Mouse (Mus musculus) embryonic fibroblast, embryonic 13.5 days (primary cell): ENCODE results near the gene Psmg1.
"Not testable (repeated sequence)": the region's sequence is repeated elsewhere in the genome, so short reads cannot be mapped to it uniquely, and the experiment has no call there.

Experiments used
- CTCF ChIP-seq: IDR thresholded peaks from 2 replicates; pipeline ENCODE4 v1.5.1; 2011; ENCODE audit warnings: mild to moderate bottlenecking, control low read depth, low read length, moderate library complexity, borderline replicate concordance; ENCODE audit not compliant: insufficient read depth
- POLR2A ChIP-seq: IDR thresholded peaks from 2 replicates; pipeline ENCODE4 v1.6.1; 2011; ENCODE audit warnings: low read depth, mild to moderate bottlenecking, control low read depth, low read length, moderate library complexity

DNA sequence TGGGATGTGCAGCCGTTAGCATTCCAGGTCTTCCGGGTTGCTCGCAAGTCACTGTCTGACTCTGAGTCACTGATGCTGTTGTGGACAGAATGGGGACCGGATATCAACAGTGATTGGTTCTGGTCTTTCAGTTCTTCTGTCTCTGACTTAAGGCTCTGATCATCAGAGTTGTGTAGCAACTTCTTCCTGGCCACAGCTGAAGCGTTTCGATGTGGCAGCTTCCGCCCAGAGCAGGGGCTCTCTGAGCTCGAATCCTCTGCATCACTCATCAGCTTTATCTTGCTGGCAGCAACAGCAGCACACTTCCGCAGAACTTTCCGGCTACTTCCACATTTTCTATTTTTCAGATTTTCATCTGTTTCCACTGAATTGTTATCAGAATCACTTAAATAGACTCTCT lies 18.4 kb upstream of the Psmg1 start:
- not testable (repeated sequence) for TF ChIP-seq CTCF, POLR2A
